Mouse (Mus musculus) monocyte, adult 2 months (primary cell): ENCODE measurements around the gene Kirrel3.

ENCODE experiments used
- DNase-seq, 2 experiments: peaks; one replicate each; pipeline ENCODE4 v3.0.0; 2022; ENCODE audit warnings: low spot score in 2 of 2, low read depth in 1 of 2

Gene Kirrel3

DNA sequence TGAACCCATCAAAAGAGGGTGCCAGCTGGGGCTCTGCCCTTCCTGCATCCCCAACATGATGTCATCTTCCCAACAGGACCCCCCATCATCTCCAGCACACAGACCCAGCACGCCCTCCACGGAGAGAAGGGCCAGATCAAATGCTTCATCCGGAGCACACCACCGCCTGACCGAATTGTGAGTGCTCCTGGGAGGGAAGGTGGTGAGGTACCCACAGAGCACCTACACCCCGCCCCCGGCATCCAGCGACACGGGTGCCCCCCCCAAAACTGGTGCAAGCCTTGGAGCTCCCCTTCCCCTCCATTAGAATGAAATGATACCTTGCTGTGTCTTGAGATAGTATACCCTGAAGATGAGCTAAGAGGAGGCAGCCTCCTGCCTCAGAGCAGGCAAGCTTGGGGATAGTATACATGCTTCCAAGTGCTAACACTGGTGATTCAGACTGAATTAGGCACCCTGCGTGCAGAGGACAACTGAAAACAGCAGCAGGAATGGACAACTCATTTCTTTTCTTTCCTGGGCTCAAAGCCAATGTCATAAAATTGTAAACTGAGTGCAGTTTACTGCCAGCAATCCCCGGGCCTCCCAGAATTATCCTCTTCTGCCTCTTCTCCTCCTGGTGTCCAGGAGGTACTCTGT, 534.4 kb downstream of the Kirrel3 start:
- no peak for DNase-seq

DNA sequence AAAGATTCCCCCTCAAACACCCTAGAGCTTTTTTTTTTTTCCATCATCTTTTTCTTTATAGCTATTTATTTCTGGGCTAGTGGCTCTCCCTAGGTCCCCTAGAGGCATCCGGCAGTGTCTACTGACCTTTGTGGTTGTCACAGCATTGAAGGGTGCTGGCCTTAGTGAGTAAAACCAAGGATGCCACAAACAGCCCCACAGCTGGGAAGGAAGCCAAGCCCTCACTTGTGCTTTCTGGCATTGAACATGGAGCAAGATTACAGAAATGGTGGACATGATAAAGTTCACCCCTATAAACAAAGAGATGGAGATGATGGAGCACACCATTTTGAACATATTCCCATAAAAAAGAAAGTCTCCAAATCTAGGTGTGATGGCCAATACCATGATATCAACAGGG, 536.0 kb downstream of the Kirrel3 start:
- DNase-seq: no peak

DNA sequence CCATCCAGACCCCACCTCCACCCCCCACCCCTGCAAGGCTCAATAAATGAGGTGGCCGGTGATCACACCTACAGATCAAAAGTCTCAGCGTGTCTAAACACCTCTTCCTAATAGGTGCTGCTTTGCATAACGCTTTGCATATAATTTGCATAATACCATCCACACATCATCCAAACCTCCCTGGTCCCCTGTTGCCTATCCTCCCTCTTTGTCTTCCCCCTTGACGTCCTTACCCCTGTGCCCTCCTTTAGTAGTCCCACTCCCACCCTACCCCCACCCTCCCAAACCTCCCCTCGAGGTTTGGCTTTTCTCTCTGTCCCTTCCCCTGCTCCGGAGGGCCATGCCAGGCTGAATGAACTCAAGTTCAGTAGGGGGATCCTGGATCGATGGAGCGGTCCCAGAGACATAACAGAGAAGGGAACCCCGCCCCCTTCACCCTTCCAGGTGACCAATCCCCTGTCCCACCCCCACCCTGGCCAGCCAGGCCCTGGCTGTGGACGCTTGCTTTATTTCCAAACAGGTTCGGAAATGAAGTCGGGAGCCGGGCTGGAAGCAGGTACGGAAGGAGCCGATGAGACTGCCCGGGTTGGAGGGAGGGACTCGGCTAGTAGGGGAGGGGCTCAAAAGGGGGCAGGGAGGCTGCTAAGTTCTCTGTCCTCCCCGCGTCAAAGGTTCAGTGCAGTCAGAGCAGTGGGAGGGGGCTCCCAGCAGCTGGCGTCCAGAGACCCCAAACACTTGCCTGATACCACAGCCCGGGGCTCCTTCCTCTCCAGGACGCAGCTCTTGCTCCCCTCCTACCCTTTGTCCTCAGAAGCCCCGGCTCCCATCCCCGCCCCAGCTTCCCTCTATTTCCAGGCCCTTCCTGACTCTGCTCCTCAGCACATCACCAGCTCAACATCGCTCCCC, 539.1 kb downstream of the Kirrel3 start:
- DNase-seq: no peak

DNA sequence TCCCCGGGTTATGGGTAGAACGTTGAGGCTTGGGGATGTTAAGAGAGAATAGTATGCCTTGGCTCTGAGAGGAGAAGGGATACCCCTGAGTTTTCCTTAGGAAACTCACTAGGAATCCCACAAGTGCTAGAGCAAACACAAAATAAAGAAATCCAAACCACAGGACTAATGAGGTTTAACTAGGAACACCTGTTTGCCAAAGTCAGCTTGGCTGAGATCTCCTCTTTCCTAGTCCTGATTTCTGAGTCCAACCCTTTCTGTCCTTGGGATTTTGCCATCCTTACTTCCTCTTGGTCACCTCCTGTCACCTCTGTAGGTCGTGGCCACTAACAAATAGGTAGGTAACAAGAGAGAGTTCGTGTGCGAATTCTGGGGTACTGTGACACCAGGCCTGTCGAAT, 540.6 kb downstream of the Kirrel3 start:
- no peak for DNase-seq

DNA sequence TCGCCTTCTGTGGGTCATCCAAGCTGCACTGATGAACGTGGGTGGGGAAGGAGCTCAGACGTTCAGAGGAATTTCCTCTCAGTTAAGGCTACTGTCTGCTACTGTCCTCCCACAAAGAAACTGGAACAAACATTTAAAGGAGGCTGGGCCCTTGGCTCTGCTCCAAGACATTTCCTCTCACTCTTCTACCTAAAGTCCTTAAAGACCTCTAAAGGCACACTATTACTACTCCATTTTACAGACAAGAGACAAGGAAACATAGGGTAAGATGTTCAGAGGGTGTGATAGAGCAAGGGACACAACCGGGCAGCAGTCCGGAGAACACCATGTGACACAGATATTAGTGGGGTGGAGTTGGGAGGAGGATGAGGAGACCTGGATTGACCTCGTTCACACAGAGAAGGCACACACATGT, 541.2 kb downstream of the Kirrel3 start:
- DNase-seq: no peak

DNA sequence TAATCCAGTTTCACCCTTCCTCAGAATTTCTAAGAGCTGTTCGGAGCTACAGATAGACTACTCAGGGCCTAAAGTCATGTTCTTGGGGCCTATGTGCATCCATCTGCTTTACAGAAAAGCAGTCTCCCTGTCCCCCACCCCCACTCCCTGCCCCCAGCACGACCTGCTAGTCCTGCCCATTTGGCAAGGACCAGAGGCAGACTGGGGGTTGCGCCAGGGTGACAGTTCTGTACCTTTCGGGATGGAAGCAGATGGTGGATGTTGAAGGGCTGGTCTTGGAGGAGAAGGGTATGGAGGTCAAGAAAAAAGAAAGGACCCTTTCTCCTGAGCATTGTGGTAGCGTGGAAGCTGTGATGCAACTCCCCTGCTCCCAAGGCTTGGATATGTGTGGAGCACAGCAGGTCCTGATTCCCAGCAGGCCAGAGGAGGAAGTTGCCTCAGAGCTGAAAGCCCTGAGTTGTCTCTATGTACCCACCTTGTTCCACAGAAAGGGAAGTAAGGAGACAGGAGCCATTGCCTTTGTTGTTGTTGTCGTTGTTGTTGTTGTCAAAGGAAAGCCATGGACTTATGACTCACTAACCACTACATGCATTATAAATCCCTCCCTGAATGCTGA, 541.8 kb downstream of the Kirrel3 start:
- no peak for DNase-seq

DNA sequence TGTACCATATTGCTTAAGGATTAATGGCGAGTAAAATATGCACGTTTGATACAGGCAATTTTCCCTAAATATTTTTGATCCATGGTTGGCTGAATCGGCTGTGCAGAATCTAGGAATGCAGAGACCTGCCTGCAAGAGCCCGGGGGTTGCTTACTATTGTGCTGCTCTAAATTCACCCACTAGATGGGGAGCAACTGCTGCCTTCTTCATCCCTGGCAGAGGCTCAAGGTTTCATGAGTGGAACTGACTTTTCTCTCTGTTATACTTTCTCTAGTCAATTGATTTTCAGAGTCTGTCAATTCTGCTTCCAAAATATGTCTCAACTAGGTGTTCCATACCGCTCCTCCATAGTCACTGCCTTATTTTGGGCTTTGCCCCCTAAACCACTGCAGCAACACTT, 545.1 kb downstream of the Kirrel3 start:
- no peak for DNase-seq

DNA sequence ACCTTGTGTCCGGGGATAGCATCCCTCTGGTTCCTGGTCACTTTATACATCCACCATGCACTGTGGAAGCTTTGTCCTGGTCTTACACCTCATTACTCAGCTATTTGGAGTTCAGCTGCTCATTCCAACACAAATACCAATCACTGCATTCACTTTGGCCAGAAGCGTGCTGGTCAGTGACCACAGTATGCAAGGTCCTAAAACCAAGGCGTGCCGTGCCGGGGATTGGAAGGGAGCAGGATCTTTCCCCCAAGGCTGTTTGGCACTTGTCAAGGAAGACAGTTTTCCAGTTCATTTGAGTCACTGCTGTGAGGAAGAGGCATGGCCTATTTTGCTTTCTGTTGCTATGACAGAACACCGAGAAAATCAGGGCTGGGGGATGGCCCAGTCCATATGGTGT, 546.8 kb downstream of the Kirrel3 start:
- DNase-seq: no peak

DNA sequence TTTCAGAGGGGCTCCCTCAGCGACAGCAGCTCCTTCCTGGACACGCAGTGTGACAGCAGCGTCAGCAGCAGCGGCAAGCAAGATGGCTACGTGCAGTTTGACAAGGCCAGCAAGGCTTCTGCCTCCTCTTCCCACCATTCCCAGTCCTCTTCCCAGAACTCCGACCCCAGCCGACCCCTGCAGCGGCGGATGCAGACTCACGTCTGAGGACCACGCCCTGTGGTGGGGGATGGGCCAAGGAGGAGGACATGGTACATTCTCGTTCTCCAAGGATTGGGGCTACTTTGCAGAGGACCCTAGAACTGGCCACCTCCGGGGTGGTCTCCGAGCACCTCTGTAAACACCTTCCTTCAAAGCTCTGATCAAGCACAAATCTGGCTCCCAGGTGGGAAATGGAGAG, 549.4 kb downstream of the Kirrel3 start:
- DNase-seq: no peak

DNA sequence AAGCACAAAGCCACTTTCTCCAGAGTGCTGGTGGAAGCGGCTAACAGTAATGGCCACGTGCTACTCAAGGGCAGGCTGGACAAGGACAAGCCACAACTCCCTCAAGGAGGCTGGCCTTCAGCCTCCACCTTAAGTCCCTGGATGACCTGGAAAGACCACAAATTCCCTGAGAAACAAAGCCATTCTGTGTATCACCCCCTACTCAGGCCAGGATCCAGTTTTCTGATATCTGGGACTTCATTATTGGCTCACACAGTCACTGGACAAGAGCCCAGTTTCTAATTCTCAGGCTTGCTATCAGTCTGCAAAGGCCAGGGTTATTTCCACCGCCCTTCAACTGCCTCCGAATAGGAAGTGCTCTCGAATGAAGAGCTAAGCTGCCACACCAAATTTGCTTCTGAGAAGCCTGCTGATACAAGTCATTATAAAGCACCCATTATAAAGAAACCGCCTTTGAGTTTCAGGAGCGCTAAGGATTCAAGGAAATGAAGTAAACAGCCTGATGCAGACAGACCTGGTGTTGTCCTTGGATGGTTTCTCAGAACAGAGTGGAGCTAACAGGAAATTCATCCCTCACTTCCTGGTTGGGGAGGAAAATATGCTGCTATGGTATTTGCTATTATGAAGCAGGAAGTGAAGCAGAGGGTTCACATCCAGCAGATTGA, 553.4 kb downstream of the Kirrel3 start:
- DNase-seq: no peak

DNA sequence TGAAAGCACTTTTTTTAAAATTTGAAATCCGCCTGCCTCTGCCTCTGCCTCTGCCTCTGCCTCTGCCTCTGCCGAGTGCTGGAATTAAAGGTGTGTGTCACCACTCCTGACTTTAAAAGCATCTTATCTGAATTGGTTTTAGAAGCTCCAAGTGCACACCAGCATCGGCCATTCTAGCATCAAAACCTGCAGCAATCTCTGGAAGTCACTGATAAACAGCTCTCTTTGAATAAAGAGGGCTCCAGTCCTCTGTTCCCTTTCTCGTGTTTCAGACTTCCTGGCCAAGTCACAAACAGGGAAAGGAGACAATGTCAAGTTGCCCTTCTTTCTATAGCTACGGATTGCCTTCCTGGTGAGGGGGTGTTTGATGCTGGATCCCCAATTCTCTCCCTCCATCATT, 554.2 kb downstream of the Kirrel3 start:
- DNase-seq: no peak

DNA sequence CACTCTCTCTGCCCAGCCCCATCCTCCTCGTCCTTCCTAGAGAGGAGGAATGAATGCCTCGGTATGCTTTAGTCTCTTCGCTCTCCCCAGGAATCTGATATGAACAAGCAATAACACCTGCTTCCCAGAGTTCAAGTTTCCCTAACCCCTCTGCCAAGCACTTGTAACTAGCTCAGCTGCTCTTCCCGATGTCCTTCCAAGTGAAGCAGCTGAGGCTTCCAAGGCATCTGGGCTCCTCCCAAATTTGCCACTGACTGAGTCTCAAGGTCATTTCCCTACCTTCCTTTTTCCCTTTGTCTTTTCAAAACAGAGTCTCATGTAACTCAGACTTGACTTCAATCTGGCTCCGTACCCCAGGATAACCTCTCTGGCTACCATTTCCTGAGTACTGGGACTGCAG, 555.8 kb downstream of the Kirrel3 start:
- no peak for DNase-seq

DNA sequence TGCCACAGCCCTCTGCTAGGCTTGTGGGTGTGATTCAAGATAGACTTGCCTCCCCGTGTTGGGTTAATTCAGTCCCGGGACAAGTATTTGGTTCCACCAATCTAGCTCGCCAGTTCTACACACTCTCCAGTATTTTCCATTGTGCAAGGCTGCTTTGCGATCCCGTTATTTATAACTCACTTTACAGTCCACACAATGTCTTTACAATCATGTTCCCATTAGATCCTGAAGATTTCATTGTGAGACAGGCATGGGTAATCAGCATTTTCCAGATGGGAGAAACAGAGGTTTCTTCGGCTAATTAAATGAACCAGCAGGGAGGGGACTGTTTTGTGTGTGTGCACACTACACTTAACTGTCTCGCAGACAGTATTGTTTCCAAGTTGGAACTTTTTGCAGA, 557.9 kb downstream of the Kirrel3 start:
- no peak for DNase-seq

DNA sequence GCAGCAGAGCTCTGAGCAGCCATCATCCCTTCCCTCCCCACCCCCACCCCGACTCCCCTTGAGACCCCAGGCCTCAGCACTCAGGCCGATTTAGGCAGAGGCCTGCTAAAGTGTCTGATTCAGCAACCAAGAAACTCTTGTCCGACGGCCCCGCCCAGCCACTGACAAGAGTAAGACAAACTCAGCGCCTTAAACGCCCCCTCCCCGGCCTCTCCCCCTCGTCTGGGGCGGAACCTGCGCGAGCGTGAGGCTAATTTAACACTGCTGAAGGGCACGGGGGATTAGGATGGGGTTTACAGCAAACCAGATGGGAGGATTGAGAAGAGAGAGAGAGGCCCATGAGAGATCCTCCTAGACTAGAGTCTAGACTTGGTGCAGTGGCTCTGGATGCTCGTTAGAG, 558.8 kb downstream of the Kirrel3 start:
- no peak for DNase-seq

DNA sequence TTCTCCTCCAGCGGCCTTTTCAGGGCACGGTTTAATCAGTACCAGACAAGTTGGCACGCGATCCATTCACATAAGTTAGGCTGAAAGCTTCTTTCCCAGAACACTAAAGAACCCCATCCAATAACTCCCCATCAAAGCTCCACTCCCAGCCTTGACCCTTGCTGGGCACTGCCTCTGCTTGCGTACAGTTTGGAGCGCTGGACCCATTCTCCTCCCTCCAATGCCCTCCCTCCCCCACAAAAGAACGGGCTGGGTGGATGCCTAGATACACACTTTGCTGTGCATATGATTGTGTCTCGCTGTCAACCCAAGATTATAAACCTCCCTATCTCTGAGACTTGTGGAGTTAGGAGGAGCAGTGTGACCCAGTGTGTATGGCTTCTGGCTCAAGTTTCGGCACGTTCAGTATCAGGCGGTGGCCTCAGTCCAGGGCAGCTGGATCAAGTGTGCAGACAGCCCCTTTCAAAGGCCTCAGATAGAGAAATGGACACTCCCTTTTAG, 559.4 kb downstream of the Kirrel3 start:
- DNase-seq: no peak

DNA sequence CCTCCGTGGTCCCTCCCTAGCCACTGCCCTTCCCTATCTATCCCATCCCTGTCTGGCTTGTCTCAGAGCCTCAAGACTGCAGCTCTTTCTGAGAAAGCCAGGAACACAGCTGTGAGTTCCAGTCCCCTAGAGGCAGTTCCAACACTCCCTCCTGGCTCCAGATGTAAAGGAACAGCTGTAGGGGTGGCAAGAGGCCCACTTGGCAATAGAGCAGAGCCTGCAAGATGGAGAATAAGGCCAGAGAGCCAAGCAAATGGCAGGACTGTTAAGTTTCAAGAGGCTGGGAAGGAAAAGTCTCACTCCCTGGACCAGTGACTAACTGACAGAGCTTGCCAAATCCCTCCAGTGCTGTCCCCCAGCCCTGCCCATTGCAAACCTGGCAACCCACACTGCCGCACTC, 560.1 kb downstream of the Kirrel3 start:
- DNase-seq: no peak

DNA sequence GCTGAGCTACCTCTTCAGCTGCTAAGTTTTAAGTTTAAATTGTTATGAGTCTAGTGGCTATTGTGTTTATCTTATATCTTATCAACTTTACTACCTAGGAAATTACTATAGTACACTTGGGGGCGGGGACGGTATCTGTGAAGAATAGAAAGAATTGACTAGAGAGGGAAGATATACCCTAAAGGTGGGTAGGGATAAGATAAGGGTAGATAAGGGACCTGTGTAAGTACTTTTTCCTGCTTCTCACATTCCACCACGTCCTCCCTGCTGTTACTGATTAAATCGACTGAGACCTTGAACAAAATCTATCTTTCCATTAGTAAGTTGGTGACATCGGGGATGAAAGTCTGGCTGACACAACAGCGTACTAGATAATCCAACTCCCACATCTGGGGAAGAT, 562.8 kb downstream of the Kirrel3 start:
- DNase-seq: no peak

DNA sequence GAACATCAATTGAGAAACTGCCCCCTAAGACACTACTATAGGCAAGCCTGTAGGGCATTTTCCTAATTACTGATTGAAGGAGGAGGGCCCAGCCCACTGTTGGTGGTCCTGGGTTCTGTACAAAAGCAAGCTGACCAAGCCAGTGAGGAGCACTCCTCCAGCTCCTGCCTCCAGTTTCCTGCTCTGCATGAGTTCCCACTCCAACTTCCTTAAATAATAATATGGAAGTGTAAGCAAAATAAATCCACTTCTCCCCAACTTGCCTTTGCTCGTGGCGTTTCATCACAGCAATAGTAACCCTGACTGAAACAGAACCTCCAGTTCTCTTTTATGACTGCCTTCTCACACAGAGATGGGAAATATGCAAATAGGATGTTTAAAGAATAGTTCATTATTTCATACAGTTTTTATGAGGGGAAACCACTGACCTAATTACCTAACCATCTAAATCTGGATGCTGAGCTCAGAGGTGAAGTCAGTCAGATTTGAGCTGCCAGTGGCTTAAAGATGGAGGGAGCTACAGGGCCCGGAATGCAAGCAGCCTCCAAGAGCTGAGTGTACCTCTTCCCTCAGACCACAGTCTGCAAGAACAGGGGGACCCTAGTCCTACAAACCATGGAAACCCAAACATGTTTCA, 564.3 kb downstream of the Kirrel3 start:
- DNase-seq: no peak

DNA sequence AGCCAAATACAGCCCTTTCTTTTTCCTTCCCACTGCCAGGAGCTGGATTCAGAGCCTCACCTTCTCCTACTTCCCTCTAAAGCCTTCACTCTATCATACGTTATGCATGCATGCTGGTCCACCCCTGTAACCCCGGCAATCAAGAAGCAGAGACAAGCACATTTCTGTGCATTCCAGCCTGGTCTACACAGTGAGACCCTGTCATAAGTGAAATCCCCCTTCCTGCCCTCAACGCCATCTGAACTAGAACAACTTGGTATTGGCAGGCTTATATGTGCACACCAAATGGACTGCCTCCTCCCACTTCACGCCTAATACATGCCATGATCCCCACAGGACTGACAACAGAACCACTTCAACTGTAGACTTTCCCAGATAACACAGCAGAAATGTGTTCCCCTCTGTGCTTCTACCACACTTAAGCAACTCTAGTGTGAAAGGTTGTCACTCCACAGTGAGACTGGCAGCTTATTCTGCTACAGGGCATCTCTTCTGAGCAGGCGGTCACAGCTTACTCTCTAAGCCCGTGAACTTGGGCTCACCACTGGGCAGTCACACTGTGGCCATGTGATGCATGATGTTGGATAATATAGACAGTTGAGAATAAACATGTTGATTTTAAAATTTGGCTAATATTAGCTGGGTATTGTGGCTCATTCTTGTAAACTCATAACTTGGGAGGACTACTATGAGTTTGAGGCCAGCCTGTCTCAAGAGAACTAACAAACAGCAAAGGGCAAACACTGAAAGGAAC, 565.2 kb downstream of the Kirrel3 start:
- no peak for DNase-seq

DNA sequence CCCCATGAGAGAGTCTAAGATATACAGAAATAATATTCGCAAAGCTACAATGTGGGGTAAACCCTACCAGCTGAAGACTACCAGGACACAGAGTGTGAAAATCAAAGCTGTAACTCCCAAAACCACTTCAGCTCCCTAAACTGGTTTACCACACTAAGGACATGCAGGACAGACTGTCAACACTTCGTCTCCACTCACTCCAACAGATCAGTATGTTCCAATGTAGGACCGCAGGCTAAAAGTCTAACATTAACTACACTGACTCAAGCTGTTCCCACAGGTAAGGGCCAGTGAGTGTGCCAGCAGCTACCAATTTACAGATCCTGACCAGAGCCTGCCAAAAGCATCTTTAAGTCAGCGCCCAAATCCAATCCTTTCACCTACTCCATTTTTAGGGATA, 566.0 kb downstream of the Kirrel3 start:
- DNase-seq: no peak
